Mouse (Mus musculus) embryonic facial prominence, embryonic 10.5 days (tissue): ENCODE data around the gene Ttc39d. TPM values are rescaled to one million over a fixed set of nuclear protein-coding genes. Genes with fewer than 3 reads are reported as not detected.
A peak's percentile ranks its signal among the peaks of the same experiment; 100 is the strongest.
"Not testable (repeated sequence)": the region's sequence is repeated elsewhere in the genome, so short reads cannot be mapped to it uniquely, and the experiment has no call there.

Source experiments
- DNase-seq: peaks from one replicate; pipeline ENCODE4 v3.0.0-alpha.2; 2017; ENCODE audit warnings: low spot score
- H3K27ac ChIP-seq: fragments of 300-500 bp; sonication (generic); replicated peaks from 2 replicates; pipeline ENCODE4 v1.5.1; 2016; ENCODE audit warnings: mild to moderate bottlenecking
- H3K27me3 ChIP-seq: fragments of 300-500 bp; sonication (generic); replicated peaks from 2 replicates; pipeline ENCODE4 v1.6.1; 2016; ENCODE audit warnings: low read depth, mild to moderate bottlenecking; ENCODE audit not compliant: poor library complexity, severe bottlenecking
- H3K36me3 ChIP-seq: fragments of 300-500 bp; sonication (generic); replicated peaks from 2 replicates; pipeline ENCODE4 v1.6.1; 2016; ENCODE audit warnings: mild to moderate bottlenecking, moderate library complexity
- H3K4me1 ChIP-seq: fragments of 300-500 bp; sonication (generic); 2 replicates; pipeline ENCODE4 v1.6.1; 2016
- H3K4me3 ChIP-seq: fragments of 300-500 bp; sonication (generic); 2 replicates; pipeline ENCODE4 v1.5.1; 2016; ENCODE audit warnings: mild to moderate bottlenecking, moderate library complexity
- H3K9me3 ChIP-seq: fragments of 300-500 bp; sonication (generic); 2 replicates; pipeline ENCODE4 v1.6.1; 2016; ENCODE audit warnings: mild to moderate bottlenecking
- WGBS: fragments of 180-500 bp; shearing (Covaris S2); methylation state at CpG from one replicate; pipeline ENCODE4 v1.1.7; 2016; 5-methylcytosine and 5-hydroxymethylcytosine counted together
- polyA plus RNA-seq: library from polyadenylated mRNA; unstranded; fragments of >200 nt; fragmentation: Nextera tagmentation; extraction: Ambion mirVana; gene quantifications from 2 replicates; pipeline ENCODE4 v1.2.1, GENCODE M21; 2016

The Ttc39d gene
- polyA plus RNA-seq, 1 experiment from 2014 or later: 0.14 TPM

GRCm38 (mm10) chr17:80172761-80173160 lies 34.5 kb upstream of the Ttc39d start:
- Histone ChIP-seq H3K36me3 (no peaks in the 10 kb centered on the region; the same call in 1 of the 2 replicates), H3K4me3 (no peak overlapping the region), H3K9me3 (no peaks in the 10 kb centered on the region), H3K27me3 (no peaks in the 10 kb centered on the region), H3K27ac (no peak overlapping the region), H3K4me1 (peaks cover 27% of the 10 kb centered on the region)
- DNase-seq: no peak
- WGBS: 91% methylated on average over 5 of the region's 5 CpGs

- Histone ChIP-seq H3K27me3 (no peaks in the 10 kb centered on the region), H3K4me1 (peaks cover 18% of the 10 kb centered on the region), H3K36me3 (no peaks in the 10 kb centered on the region; the same call in 1 of the 2 replicates), H3K9me3 (no peaks in the 10 kb centered on the region), H3K4me3 (no peak overlapping the region), H3K27ac (no peak overlapping the region)
- 89% methylated on average over 2 of the region's 2 CpGs for WGBS
- no peak for DNase-seq
Measured at GRCm38 (mm10) chr17:80173708-80174107, 33.6 kb upstream of the Ttc39d start.

- no peak for DNase-seq
- no peak overlapping the region for H3K27ac ChIP-seq
- H3K27me3 ChIP-seq: no peaks in the 10 kb centered on the region
- H3K36me3 ChIP-seq: no peaks in the 10 kb centered on the region; the same call in 1 of the 2 replicates
- WGBS: 88% methylated on average over 3 of the region's 3 CpGs
- H3K4me1 ChIP-seq: peaks cover 14% of the 10 kb centered on the region
- no peaks in the 10 kb centered on the region for H3K9me3 ChIP-seq
- no peak overlapping the region for H3K4me3 ChIP-seq
Measured at GRCm38 (mm10) chr17:80174146-80174545, 33.1 kb upstream of the Ttc39d start.

GRCm38 (mm10) chr17:80174699-80175385 lies 32.4 kb upstream of the Ttc39d start:
- WGBS: 67% methylated on average over 19 of the region's 19 CpGs

GRCm38 (mm10) chr17:80175386-80175739 lies 31.9 kb upstream of the Ttc39d start:
- H3K36me3 ChIP-seq: no peaks in the 10 kb centered on the region; the same call in 1 of the 2 replicates
- H3K27ac ChIP-seq: no peak overlapping the region
- no peak overlapping the region for H3K4me3 ChIP-seq
- no peak for DNase-seq
- no peaks in the 10 kb centered on the region for H3K27me3 ChIP-seq
- 75% methylated on average over 4 of the region's 4 CpGs for WGBS
- H3K9me3 ChIP-seq: no peaks in the 10 kb centered on the region
- peaks cover 12% of the 10 kb centered on the region for H3K4me1 ChIP-seq

More at GRCm38 (mm10) chr17:80174699-80175385, 32.4 kb upstream of the Ttc39d start:
- H3K36me3 ChIP-seq: no peaks in the 10 kb centered on the region; the same call in 1 of the 2 replicates
- no peaks in the 10 kb centered on the region for H3K9me3 ChIP-seq
- no peaks in the 10 kb centered on the region for H3K27me3 ChIP-seq
- H3K4me3 ChIP-seq: no peak overlapping the region
- peak; percentile 47 for DNase-seq
- peaks cover 12% of the 10 kb centered on the region for H3K4me1 ChIP-seq
- H3K27ac ChIP-seq: no peak overlapping the region; the same call in 1 of the 2 replicates

GRCm38 (mm10) chr17:80175966-80176365 lies 31.3 kb upstream of the Ttc39d start:
- Histone ChIP-seq H3K4me3 (no peak overlapping the region), H3K4me1 (peaks cover 12% of the 10 kb centered on the region), H3K27me3 (no peaks in the 10 kb centered on the region), H3K36me3 (no peaks in the 10 kb centered on the region; the same call in 1 of the 2 replicates), H3K9me3 (no peaks in the 10 kb centered on the region), H3K27ac (no peak overlapping the region)
- DNase-seq: no peak
- 92% methylated on average over 3 of the region's 3 CpGs for WGBS

GRCm38 (mm10) chr17:80178846-80179245 lies 28.4 kb upstream of the Ttc39d start:
- DNase-seq, H3K27me3 ChIP-seq, H3K9me3 ChIP-seq, H3K36me3 ChIP-seq, H3K4me3 ChIP-seq, H3K27ac ChIP-seq: not testable (repeated sequence)
- 90% methylated on average over 3 of the region's 3 CpGs for WGBS
- peaks cover 12% of the 10 kb centered on the region for H3K4me1 ChIP-seq

GRCm38 (mm10) chr17:80179959-80180358 lies 27.3 kb upstream of the Ttc39d start:
- Histone ChIP-seq H3K4me1 (peaks cover 5% of the 10 kb centered on the region), H3K27me3 (no peaks in the 10 kb centered on the region), H3K36me3 (no peaks in the 10 kb centered on the region), H3K4me3 (no peak overlapping the region), H3K9me3 (no peaks in the 10 kb centered on the region), H3K27ac (no peak overlapping the region)
- DNase-seq: peak; percentile 80
- WGBS: 3% methylated on average over 6 of the region's 6 CpGs

- H3K9me3 ChIP-seq: no peaks in the 10 kb centered on the region
- no peaks in the 10 kb centered on the region for H3K4me1 ChIP-seq
- H3K27me3 ChIP-seq: no peaks in the 10 kb centered on the region
- H3K36me3 ChIP-seq: no peaks in the 10 kb centered on the region
- no peak for DNase-seq
- no peak overlapping the region for H3K4me3 ChIP-seq
- H3K27ac ChIP-seq: no peak overlapping the region
Measured at GRCm38 (mm10) chr17:80180468-80180867, 26.8 kb upstream of the Ttc39d start.

- Histone ChIP-seq H3K27ac (no peak overlapping the region), H3K9me3 (no peaks in the 10 kb centered on the region), H3K4me3 (no peak overlapping the region), H3K36me3 (no peaks in the 10 kb centered on the region), H3K27me3 (no peaks in the 10 kb centered on the region), H3K4me1 (no peaks in the 10 kb centered on the region)
- DNase-seq: no peak
- WGBS: 81% methylated on average over 10 of the region's 10 CpGs
Measured at GRCm38 (mm10) chr17:80183615-80184014, 23.6 kb upstream of the Ttc39d start.

- H3K4me1 ChIP-seq: no peaks in the 10 kb centered on the region
- H3K27me3 ChIP-seq: no peaks in the 10 kb centered on the region
- no peak for DNase-seq
- no peak overlapping the region for H3K4me3 ChIP-seq
- 67% methylated on average over 5 of the region's 5 CpGs for WGBS
- H3K9me3 ChIP-seq: no peaks in the 10 kb centered on the region
- H3K27ac ChIP-seq: no peak overlapping the region
- peaks cover 40% of the 10 kb centered on the region for H3K36me3 ChIP-seq
Measured at GRCm38 (mm10) chr17:80193075-80193474, 14.2 kb upstream of the Ttc39d start.

- H3K4me3 ChIP-seq: no peak overlapping the region
- H3K9me3 ChIP-seq: no peaks in the 10 kb centered on the region
- H3K36me3 ChIP-seq: peaks cover 94% of the 10 kb centered on the region
- 0 out of 2 replicates have a peak, but pooled peaks cover 4% of the 10 kb centered on the region for H3K4me1 ChIP-seq
- whole genome bisulfite sequencing: 85% methylated on average over 3 of the region's 3 CpGs
- no peaks in the 10 kb centered on the region for H3K27me3 ChIP-seq
- no peak for DNase-seq
- no peak overlapping the region for H3K27ac ChIP-seq
Measured at GRCm38 (mm10) chr17:80199160-80199778, 8.0 kb upstream of the Ttc39d start.

GRCm38 (mm10) chr17:80205657-80206056 lies 1.6 kb upstream of the Ttc39d start:
- peaks cover 51% of the 10 kb centered on the region for H3K36me3 ChIP-seq
- 35% methylated on average over 5 of the region's 5 CpGs for WGBS
- no peaks in the 10 kb centered on the region for H3K27me3 ChIP-seq
- no peak for DNase-seq
- H3K4me1 ChIP-seq: peaks cover 13% of the 10 kb centered on the region
- peak overlapping the region; percentile 83 for H3K4me3 ChIP-seq
- no peaks in the 10 kb centered on the region for H3K9me3 ChIP-seq
- peak overlapping the region; percentile 99 for H3K27ac ChIP-seq
